Mouse (Mus musculus) thymus, postnatal 4 days (tissue): ENCODE data around the gene Gm18596.
"Not testable (repeated sequence)": the region's sequence is repeated elsewhere in the genome, so short reads cannot be mapped to it uniquely, and the experiment has no call there.

ENCODE experiments used
- DNase-seq: peaks from one replicate; pipeline ENCODE4 v3.0.0; 2021

The Gm18596 gene

GRCm38 (mm10) chr10:77741924-77742688 lies at the start of gene Gm18596:
TSS of gene Gm18596 (minus strand) at chr10:77742638.
- not testable (repeated sequence) for DNase-seq

- no peak for DNase-seq
Observed at GRCm38 (mm10) chr10:77788621-77789020, 46.2 kb upstream of the Gm18596 start.

GRCm38 (mm10) chr10:77787876-77788275 lies 45.4 kb upstream of the Gm18596 start, which contains the start of gene Gm7137:
TSS of gene Gm7137 (minus strand) at chr10:77788200.
- not testable (repeated sequence) for DNase-seq

- not testable (repeated sequence) for DNase-seq
Observed at GRCm38 (mm10) chr10:77783396-77783795, 41.0 kb upstream of the Gm18596 start.

GRCm38 (mm10) chr10:77782442-77782841 lies 40.0 kb upstream of the Gm18596 start, which contains the start of gene Gm3250:
TSS of gene Gm3250 (minus strand) at chr10:77782542.
- DNase-seq, result not testable (repeated sequence)

GRCm38 (mm10) chr10:77776844-77777243 lies 34.4 kb upstream of the Gm18596 start, which contains the start of gene Gm7138:
TSS of gene Gm7138 (minus strand) at chr10:77776944.
- DNase-seq, result not testable (repeated sequence)

GRCm38 (mm10) chr10:77772142-77772541 lies 29.7 kb upstream of the Gm18596 start:
- not testable (repeated sequence) for DNase-seq

GRCm38 (mm10) chr10:77771225-77771624 lies 28.8 kb upstream of the Gm18596 start, which contains the start of gene Gm3238:
TSS of gene Gm3238 (minus strand) at chr10:77771325.
- DNase-seq, result not testable (repeated sequence)

- DNase-seq, result no peak
Observed at GRCm38 (mm10) chr10:77769727-77770126, 27.3 kb upstream of the Gm18596 start.

GRCm38 (mm10) chr10:77759582-77759981 lies 17.1 kb upstream of the Gm18596 start, which contains the start of gene Gm3233:
TSS of gene Gm3233 (minus strand) at chr10:77759682.
- DNase-seq, result not testable (repeated sequence)

- no peak for DNase-seq
Observed at GRCm38 (mm10) chr10:77753448-77753847, 11.0 kb upstream of the Gm18596 start.

GRCm38 (mm10) chr10:77752312-77752711 lies 9.9 kb upstream of the Gm18596 start:
- DNase-seq, result not testable (repeated sequence)

- not testable (repeated sequence) for DNase-seq
Observed at GRCm38 (mm10) chr10:77751254-77751653, 8.8 kb upstream of the Gm18596 start, which contains the start of gene Gm9736. TSS of gene Gm9736 (minus strand) at chr10:77751354.

- DNase-seq, result not testable (repeated sequence)
Observed at GRCm38 (mm10) chr10:77750686-77751085, 8.2 kb upstream of the Gm18596 start.

GRCm38 (mm10) chr10:77738929-77739328 lies 3.5 kb downstream of the Gm18596 start:
- no peak for DNase-seq

GRCm38 (mm10) chr10:77735928-77736327 lies 6.5 kb downstream of the Gm18596 start:
- DNase-seq, result no peak

GRCm38 (mm10) chr10:77729241-77729640 lies 13.2 kb downstream of the Gm18596 start:
- peak; percentile 55 for DNase-seq

- DNase-seq, result no peak
Observed at GRCm38 (mm10) chr10:77728280-77728679, 14.2 kb downstream of the Gm18596 start.

- DNase-seq, result no peak
Observed at GRCm38 (mm10) chr10:77726186-77726585, 16.3 kb downstream of the Gm18596 start, which contains the start of gene Gm10100. TSS of gene Gm10100 (plus strand) at chr10:77726486.

- peak; percentile 15 for DNase-seq
Observed at GRCm38 (mm10) chr10:77724855-77725254, 17.6 kb downstream of the Gm18596 start.

- not testable (repeated sequence) for DNase-seq
Observed at GRCm38 (mm10) chr10:77720299-77720698, 22.1 kb downstream of the Gm18596 start, which contains the start of gene Krtap12-1. TSS of gene Krtap12-1 (plus strand) at chr10:77720599.

- no peak for DNase-seq
Observed at GRCm38 (mm10) chr10:77715507-77715906, 26.9 kb downstream of the Gm18596 start, which contains the start of gene Gm10142. TSS of gene Gm10142 (plus strand) at chr10:77715807.

- no peak for DNase-seq
Observed at GRCm38 (mm10) chr10:77713734-77714133, 28.7 kb downstream of the Gm18596 start.

- DNase-seq, result not testable (repeated sequence)
Observed at GRCm38 (mm10) chr10:77711157-77711556, 31.3 kb downstream of the Gm18596 start, which contains the start of gene Gm10024. TSS of gene Gm10024 (plus strand) at chr10:77711457.
